Mouse (Mus musculus): ENCODE measurements at regions not wholly inside any gene's neighbourhood (a gene's known extent, or its start where the extent isn't known, plus 50 kb on each side); places are given as distances from the start of the nearest gene placed in this dataset.

DNA sequence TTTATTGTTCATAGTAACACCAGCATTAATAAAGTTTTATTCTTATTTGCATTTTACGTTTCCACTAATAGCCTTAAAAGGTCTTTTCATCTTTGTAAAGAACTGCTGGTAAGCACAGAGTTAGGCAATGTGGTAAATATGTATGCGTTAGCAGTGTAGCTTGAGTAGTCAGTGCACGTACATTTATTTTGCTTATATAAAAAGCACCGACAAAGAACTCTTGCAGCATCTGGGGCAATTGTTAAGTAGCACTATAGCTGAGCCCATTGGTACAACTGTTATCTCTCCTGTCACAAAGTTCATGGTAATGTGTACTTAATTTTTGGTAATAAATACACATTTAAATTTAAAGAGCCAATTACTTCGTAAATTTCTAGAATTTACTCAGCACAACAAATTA lies 162.8 kb upstream of the Zic1 start:
- TF ChIP-seq CTCF (IDR thresholded peaks at IDR 0.05; ENCODE audit: borderline replicate concordance, insufficient read depth, low read length) (no peak), POLR2A (IDR thresholded peaks at IDR 0.05; ENCODE audit: low read depth, low read length) (no peak)
